8 mouse cellular contexts compared by ENCODE assay signal in genomic region chr4:82530875-82531353, GRCm38 (mm10).
DNase-seq lines count a peak whose midpoint lies in the region; ATAC-seq lines count a peak whose summit lies in the region.

No protein-coding gene starts in this region.

- H3K27me3 ChIP-seq in embryonic facial prominence, embryonic 10.5 days (replicated peaks; ENCODE audit: low read depth, poor library complexity, severe bottlenecking), result peaks cover 59% of the 10 kb centered on the region
- no peaks in the 10 kb centered on the region for H3K27me3 ChIP-seq in heart, embryonic 13.5 days (replicated peaks)
- H3K27me3 ChIP-seq in neural tube, embryonic 15.5 days (replicated peaks), result peaks cover 16% of the 10 kb centered on the region

- H3K4me2 ChIP-seq in heart, embryonic 13.5 days, result no peak overlapping the region
- no peak overlapping the region for H3K4me2 ChIP-seq in neural tube, embryonic 15.5 days

- H3K4me3 ChIP-seq in embryonic facial prominence, embryonic 10.5 days, result no peak overlapping the region
- H3K4me3 ChIP-seq in heart, embryonic 13.5 days, result no peak overlapping the region
- no peak overlapping the region for H3K4me3 ChIP-seq in neural tube, embryonic 15.5 days (replicated peaks)

- WGBS in embryonic facial prominence, embryonic 10.5 days, result 59% methylated on average over 3 of the region's 3 CpGs
- WGBS in heart, embryonic 13.5 days, result 53% methylated on average over 3 of the region's 3 CpGs
- WGBS in neural tube, embryonic 15.5 days, result 65% methylated on average over 3 of the region's 3 CpGs

- DNase-seq in NIH3T3 (ENCODE audit: low read depth), result peak; percentile 80
- DNase-seq in embryonic facial prominence, embryonic 10.5 days (ENCODE audit: low spot score), result no peak
- peak; percentile 26 to 68 for DNase-seq in kidney, postnatal 25 days
- no peak for DNase-seq in left cerebral cortex, postnatal 10 days (ENCODE audit: extremely low spot score in 1 of 2, low spot score in 2 of 2)
- DNase-seq in thymus, postnatal 0 days (ENCODE audit: low spot score), result no peak
- no peak for DNase-seq in urinary bladder, postnatal 25 days (ENCODE audit: low spot score)

- no peak overlapping the region for H3K9ac ChIP-seq in heart, embryonic 13.5 days
- no peak overlapping the region for H3K9ac ChIP-seq in neural tube, embryonic 15.5 days (replicated peaks)

- ATAC-seq in heart, embryonic 13.5 days (ENCODE audit: extremely low read depth, insufficient number of reproducible peaks, low FRiP score, low TSS enrichment), result no peak
- no peak for ATAC-seq in neural tube, embryonic 15.5 days (ENCODE audit: low FRiP score)

- H3K9me3 ChIP-seq in embryonic facial prominence, embryonic 10.5 days, result no peaks in the 10 kb centered on the region
- no peaks in the 10 kb centered on the region for H3K9me3 ChIP-seq in heart, embryonic 13.5 days
- no peaks in the 10 kb centered on the region for H3K9me3 ChIP-seq in neural tube, embryonic 15.5 days (replicated peaks)

- peaks cover 36% of the 10 kb centered on the region for H3K4me1 ChIP-seq in embryonic facial prominence, embryonic 10.5 days
- peaks cover 55% of the 10 kb centered on the region for H3K4me1 ChIP-seq in heart, embryonic 13.5 days
- H3K4me1 ChIP-seq in neural tube, embryonic 15.5 days, result peaks cover 41% of the 10 kb centered on the region

- intact Hi-C loops in left cerebral cortex, postnatal 10 days (cut with DNase I), result loop anchor here (10.0 kb wide), 1 partner anchor 404 kb away; no protein-coding TSS in a partner anchor

- H3K36me3 ChIP-seq in embryonic facial prominence, embryonic 10.5 days (replicated peaks), result no peaks in the 10 kb centered on the region
- H3K36me3 ChIP-seq in heart, embryonic 13.5 days, result no peaks in the 10 kb centered on the region
- H3K36me3 ChIP-seq in neural tube, embryonic 15.5 days, result no peaks in the 10 kb centered on the region

- peak overlapping the region; percentile 44; the same call in 1 of the 2 replicates for H3K27ac ChIP-seq in embryonic facial prominence, embryonic 10.5 days (replicated peaks)
- H3K27ac ChIP-seq in heart, embryonic 13.5 days (replicated peaks), result peak overlapping the region; percentile 79
- peak overlapping the region; percentile 84 for H3K27ac ChIP-seq in neural tube, embryonic 15.5 days (replicated peaks)

Comparison
In these comparisons a context has a peak if more than half of its experiments do, and no peak if none do; other contexts are left out.
1. DNase-seq: peak in NIH3T3 (single experiment) and kidney, postnatal 25 days (2 of 2); none in embryonic facial prominence, embryonic 10.5 days (single experiment), left cerebral cortex, postnatal 10 days (0 of 2), thymus, postnatal 0 days (single experiment) and urinary bladder, postnatal 25 days (single experiment).
2. Peak in every context shown above with its lines, with median percentiles within 50 percentile points of each other: H3K27ac ChIP-seq.